Comparison of ENCODE assay signal across 9 mouse cellular contexts in the genomic region with DNA sequence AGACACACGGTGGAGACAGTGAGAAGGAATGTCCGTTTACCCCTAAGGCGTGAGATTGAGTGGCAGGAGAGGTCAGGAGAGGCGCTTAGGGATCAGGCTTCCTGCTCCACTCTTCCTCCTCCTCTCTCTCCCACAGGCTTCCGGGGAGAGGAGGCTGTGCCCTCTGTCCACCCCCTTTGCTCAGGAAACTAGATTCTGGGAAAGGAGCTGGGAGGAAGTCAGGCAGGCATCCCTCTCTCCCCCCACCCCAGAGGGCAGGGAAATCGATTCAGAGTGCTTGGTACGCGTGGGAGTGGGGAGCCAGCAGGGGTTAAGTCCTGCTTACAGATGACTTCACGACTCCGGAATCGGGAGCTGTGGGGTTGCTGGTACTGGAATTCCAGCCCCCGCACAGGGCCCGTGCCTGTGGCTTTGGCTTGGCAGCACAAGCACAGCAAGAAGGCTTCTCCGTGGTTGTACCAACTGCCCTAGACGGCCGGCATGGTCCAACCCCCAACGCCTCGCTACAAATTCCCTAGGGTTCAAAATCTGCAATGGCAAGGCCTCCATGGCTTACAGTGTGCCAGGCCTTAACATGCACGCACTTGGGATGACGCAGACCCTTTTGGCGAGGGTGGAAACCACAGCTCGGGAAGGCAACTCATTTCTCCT. TPM values are rescaled to one million over a fixed set of nuclear protein-coding genes. Genes with fewer than 3 reads are reported as not detected.
DNase-seq lines count a peak whose midpoint lies in the region; ATAC-seq and TF ChIP-seq lines count a peak whose summit lies in the region.
"Had no signal": no experiment of that assay in that cellular context is flagged by ENCODE, and none has a peak within 500 bp of the region (broad histone marks: within the 10 kb centered on the region; RNA-seq: fewer than 3 reads in every experiment).

No protein-coding gene starts in this region.

- WGBS in heart, embryonic 15.5 days, result 17% methylated on average over 22 of the region's 22 CpGs
- WGBS in limb, embryonic 14.5 days, result 17% methylated on average over 22 of the region's 22 CpGs

- H3K27me3 ChIP-seq in Patski, result no peaks in the 10 kb centered on the region
- no peaks in the 10 kb centered on the region for H3K27me3 ChIP-seq in heart, embryonic 15.5 days
- no peaks in the 10 kb centered on the region for H3K27me3 ChIP-seq in limb, embryonic 14.5 days (ENCODE audit: control insufficient read depth, insufficient read depth, low read length)

- H3K27ac ChIP-seq in heart, embryonic 15.5 days, result peak overlapping the region; percentile 62
- H3K27ac ChIP-seq in limb, embryonic 14.5 days (replicated peaks; ENCODE audit: low read depth, low read length), result 0 out of 2 replicates have a peak overlapping the region, but pooled peaks have one; percentile 26

- peak; percentile 97 for DNase-seq in 3134 (ENCODE audit: extremely low read depth, insufficient read length, low spot score)
- DNase-seq in Patski (ENCODE audit: low read depth, low spot score), result peak; percentile 89
- DNase-seq in limb, embryonic 14.5 days (ENCODE audit: low spot score), result no peak
- no peak for DNase-seq in c-Kit-positive CD71-positive TER-119-positive erythroid progenitor cells, embryonic 14.5 days (ENCODE audit: low spot score)
- no peak for DNase-seq in layer of hippocampus, postnatal 36 days
- no peak for DNase-seq in cerebellum, adult 11-12 months
- no peak for DNase-seq in frontal cortex, postnatal 25 days (ENCODE audit: low spot score in 2 of 2)

- POLR2A ChIA-PET in Patski (lab: Charles Lee), result interaction anchor here (1.0 to 5.8 kb wide), 3 partner anchors 9 to 67 kb away, joined by 3 to 48 read pairs (median 36); a partner anchor contains a TSS

- H3K36me3 ChIP-seq in heart, embryonic 15.5 days, result no peaks in the 10 kb centered on the region; the same call in 1 of the 2 replicates
- H3K36me3 ChIP-seq in limb, embryonic 14.5 days (ENCODE audit: control insufficient read depth, insufficient read depth, low read length), result peaks cover 18% of the 10 kb centered on the region

- TF ChIP-seq POLR2A in limb, embryonic 14.5 days (IDR thresholded peaks at IDR 0.05; ENCODE audit: borderline replicate concordance, extremely low read depth, insufficient read depth, insufficient read length), result no peak

- 0 out of 2 replicates have a peak overlapping the region, but pooled peaks have one; percentile 10 for H3K9ac ChIP-seq in heart, embryonic 15.5 days
- no peak overlapping the region; the same call in 1 of the 2 replicates for H3K9ac ChIP-seq in limb, embryonic 14.5 days (ENCODE audit: low read depth, low read length, severe bottlenecking)

- CTCF ChIA-PET in Patski (lab: Charles Lee), result interaction anchor here (1.1 to 1.5 kb wide), 5 partner anchors 15 to 85 kb away, joined by 3 to 11 read pairs (median 4); a partner anchor contains a TSS

- ATAC-seq in Patski, result peak; percentile 80
- ATAC-seq in heart, embryonic 15.5 days (replicated peaks; ENCODE audit: insufficient number of reproducible peaks, insufficient read depth, low FRiP score, low read depth), result peak; percentile 29; the same call in 1 of the 2 replicates
- no peak for ATAC-seq in limb, embryonic 14.5 days (ENCODE audit: low FRiP score, low read depth)

- peaks cover 58% of the 10 kb centered on the region for H3K4me1 ChIP-seq in heart, embryonic 15.5 days (replicated peaks)
- peaks cover 71% of the 10 kb centered on the region for H3K4me1 ChIP-seq in limb, embryonic 14.5 days (ENCODE audit: control insufficient read depth, insufficient read depth, low read length)

- peak overlapping the region; percentile 52 for H3K4me2 ChIP-seq in heart, embryonic 15.5 days
- H3K4me2 ChIP-seq in limb, embryonic 14.5 days (replicated peaks; ENCODE audit: low read depth, low read length, severe bottlenecking), result peak overlapping the region; percentile 20

- in situ Hi-C loops in Patski (cut with MboI; ENCODE audit: low pct_unique_long_range_greater_than_20kb), result no loop called here

- TF ChIP-seq CTCF in Patski (IDR thresholded peaks at IDR 0.05), result no peak

- no peaks in the 10 kb centered on the region for H3K9me3 ChIP-seq in heart, embryonic 15.5 days (replicated peaks)
- no peaks in the 10 kb centered on the region for H3K9me3 ChIP-seq in limb, embryonic 14.5 days (ENCODE audit: control insufficient read depth, low read length)
- H3K9me3 ChIP-seq: megakaryocyte, embryonic 14.5 days had no signal

- H3K4me3 ChIP-seq in heart, embryonic 15.5 days, result peak overlapping the region; percentile 15; the same call in 1 of the 2 replicates
- H3K4me3 ChIP-seq in limb, embryonic 14.5 days (replicated peaks; ENCODE audit: low read length), result no peak overlapping the region
- H3K4me3 ChIP-seq: megakaryocyte, embryonic 14.5 days had no signal

RNA-seq across cellular contexts. Expression of a gene that starts 11.0 kb away (rescaled TPM):
- 672 TPM for polyA plus RNA-seq in Patski (2021)
- polyA plus RNA-seq in heart, embryonic 15.5 days (2015; fragmentation: Nextera tagmentation; extraction: Ambion mirVana), result 41.9 and 56.5 TPM in 2 replicates
- polyA plus RNA-seq in limb, embryonic 14.5 days (2012; rRNA removed), result 27.4 and 29.7 TPM in 2 replicates
- 65.9 and 68.2 TPM in 2 replicates for polyA plus RNA-seq in limb, embryonic 14.5 days (2014; fragmentation: Nextera tagmentation; extraction: Ambion mirVana)
- 100 to 1,000 TPM; 102 to 129 TPM for total RNA-seq in layer of hippocampus, postnatal 36 days (2021)

RNA-seq across cellular contexts. Expression of a gene that starts 24.1 kb away (rescaled TPM):
- 55.1 TPM for polyA plus RNA-seq in Patski (2021)
- polyA plus RNA-seq in heart, embryonic 15.5 days (2015; fragmentation: Nextera tagmentation; extraction: Ambion mirVana), result 32.0 and 40.4 TPM in 2 replicates
- polyA plus RNA-seq in limb, embryonic 14.5 days (2012; rRNA removed), result 48.4 and 68.8 TPM in 2 replicates
- 73.1 TPM in 2 replicates for polyA plus RNA-seq in limb, embryonic 14.5 days (2014; fragmentation: Nextera tagmentation; extraction: Ambion mirVana)
- 10 to 100 TPM; 37.7 to 42.3 TPM for total RNA-seq in layer of hippocampus, postnatal 36 days (2021)

RNA-seq across cellular contexts. Expression of a gene that starts 27.7 kb away (rescaled TPM):
- polyA plus RNA-seq in Patski (2021), result 0.10 TPM
- polyA plus RNA-seq in heart, embryonic 15.5 days (2015; fragmentation: Nextera tagmentation; extraction: Ambion mirVana), result 8.4 and 14.9 TPM in 2 replicates
- 362 and 495 TPM in 2 replicates for polyA plus RNA-seq in limb, embryonic 14.5 days (2012; rRNA removed)
- polyA plus RNA-seq in limb, embryonic 14.5 days (2014; fragmentation: Nextera tagmentation; extraction: Ambion mirVana), result 30.2 and 39.9 TPM in 2 replicates
- 10 to 100 TPM; 13.0 to 13.4 TPM for total RNA-seq in layer of hippocampus, postnatal 36 days (2021)

RNA-seq across cellular contexts. Expression of a gene that starts 28.1 kb away (rescaled TPM):
- 18.5 TPM for polyA plus RNA-seq in Patski (2021)
- 10.5 and 13.5 TPM in 2 replicates for polyA plus RNA-seq in heart, embryonic 15.5 days (2015; fragmentation: Nextera tagmentation; extraction: Ambion mirVana)
- 9.0 and 10.4 TPM in 2 replicates for polyA plus RNA-seq in limb, embryonic 14.5 days (2012; rRNA removed)
- polyA plus RNA-seq in limb, embryonic 14.5 days (2014; fragmentation: Nextera tagmentation; extraction: Ambion mirVana), result 12.2 and 14.3 TPM in 2 replicates
- 10 to 100 TPM in 1 of 2 experiments, 1 to 10 TPM in 1; 7.0 to 13.3 TPM for total RNA-seq in layer of hippocampus, postnatal 36 days (2021)

RNA-seq across cellular contexts. Expression of a gene that starts 29.7 kb away (rescaled TPM):
- polyA plus RNA-seq in Patski (2021), result 0.06 TPM
- 0.25 and 0.80 TPM in 2 replicates for polyA plus RNA-seq in heart, embryonic 15.5 days (2015; fragmentation: Nextera tagmentation; extraction: Ambion mirVana)
- 2.7 and 3.9 TPM in 2 replicates for polyA plus RNA-seq in limb, embryonic 14.5 days (2012; rRNA removed)
- polyA plus RNA-seq in limb, embryonic 14.5 days (2014; fragmentation: Nextera tagmentation; extraction: Ambion mirVana), result 0.45 and 0.76 TPM in 2 replicates
- total RNA-seq in layer of hippocampus, postnatal 36 days (2021), result under 1 TPM; 0.35 to 0.46 TPM

Comparison
In these comparisons a context has a peak if more than half of its experiments do, and no peak if none do; other contexts are left out.
1. DNase-seq: peak in 3134 (single experiment) and Patski (single experiment); none in limb, embryonic 14.5 days (single experiment), c-Kit-positive CD71-positive TER-119-positive erythroid progenitor cells, embryonic 14.5 days (single experiment), layer of hippocampus, postnatal 36 days (0 of 2), cerebellum, adult 11-12 months (single experiment) and frontal cortex, postnatal 25 days (0 of 2).